Mouse (Mus musculus) megakaryocyte, adult 5-6 weeks (primary cell): ENCODE data around the gene Neurod1. TPM values are rescaled to one million over a fixed set of nuclear protein-coding genes. Genes with fewer than 3 reads are reported as not detected.

Experiments
- ATAC-seq: 2 replicates; pipeline ENCODE4 v1.8.0; 2016; ENCODE audit warnings: mild to moderate bottlenecking, inconsistent platforms; ENCODE audit not compliant: poor library complexity, severe bottlenecking
- total RNA-seq, 2 experiments: library from RNA; stranded (forward) in 1 of 2; stranded (reverse) in 1 of 2; fragments of 153-499, 151-499 nt in 1 of 2; fragments of 221-1000, 200-1000 nt in 1 of 2; gene quantifications; 2 replicates each; pipeline versions ENCODE4 v1.2.3 to v1.2.4; 2015 to 2017

The Neurod1 gene
- total RNA-seq (2015) (not detected in 2 replicates), total RNA-seq (2017) (not detected in 2 replicates)

DNA sequence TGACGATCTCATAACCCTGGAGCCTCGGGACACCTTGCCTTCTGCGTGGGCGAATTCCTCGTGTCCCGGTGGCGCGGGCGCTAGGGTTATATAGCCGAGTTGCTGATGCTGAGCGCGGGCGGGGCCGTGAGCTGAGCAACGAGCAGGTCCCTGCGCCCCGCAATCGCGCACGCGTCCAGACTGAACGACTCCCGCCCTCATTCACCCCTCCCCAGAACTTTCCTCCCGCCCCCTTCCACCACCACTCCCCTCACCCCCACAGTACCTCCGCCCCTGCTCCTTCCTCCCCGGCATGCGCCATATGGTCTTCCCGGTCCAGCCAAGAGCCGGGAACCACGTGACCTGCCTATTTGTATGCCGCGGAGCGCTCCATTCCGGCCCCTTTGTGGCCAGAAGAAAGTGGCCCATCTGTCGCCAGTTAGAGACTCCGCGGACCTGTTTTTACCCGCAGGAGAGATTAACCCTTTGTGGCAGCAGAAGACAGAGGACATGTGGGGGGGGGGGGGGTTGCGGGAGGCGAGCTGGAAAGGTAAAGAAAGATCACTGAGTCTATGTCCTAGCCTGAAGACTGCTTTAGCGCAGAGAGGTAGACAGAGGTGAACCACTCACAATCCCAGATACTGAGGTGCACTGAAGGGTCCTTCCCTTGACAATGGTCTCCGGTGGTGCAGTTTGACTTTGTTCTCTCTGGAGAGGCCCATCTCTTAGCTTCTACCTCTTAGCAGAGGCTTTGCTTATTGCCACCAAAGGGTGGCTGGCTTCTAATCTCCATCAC, at the start of gene Neurod1, which contains the start of gene Cerkl:
TSS of gene Neurod1 (minus strand) at position 177 of the 775 bp plus-strand sequence.
TSS of gene Cerkl (minus strand) at position 211 of the 775 bp plus-strand sequence.
- ATAC-seq = no peak

DNA sequence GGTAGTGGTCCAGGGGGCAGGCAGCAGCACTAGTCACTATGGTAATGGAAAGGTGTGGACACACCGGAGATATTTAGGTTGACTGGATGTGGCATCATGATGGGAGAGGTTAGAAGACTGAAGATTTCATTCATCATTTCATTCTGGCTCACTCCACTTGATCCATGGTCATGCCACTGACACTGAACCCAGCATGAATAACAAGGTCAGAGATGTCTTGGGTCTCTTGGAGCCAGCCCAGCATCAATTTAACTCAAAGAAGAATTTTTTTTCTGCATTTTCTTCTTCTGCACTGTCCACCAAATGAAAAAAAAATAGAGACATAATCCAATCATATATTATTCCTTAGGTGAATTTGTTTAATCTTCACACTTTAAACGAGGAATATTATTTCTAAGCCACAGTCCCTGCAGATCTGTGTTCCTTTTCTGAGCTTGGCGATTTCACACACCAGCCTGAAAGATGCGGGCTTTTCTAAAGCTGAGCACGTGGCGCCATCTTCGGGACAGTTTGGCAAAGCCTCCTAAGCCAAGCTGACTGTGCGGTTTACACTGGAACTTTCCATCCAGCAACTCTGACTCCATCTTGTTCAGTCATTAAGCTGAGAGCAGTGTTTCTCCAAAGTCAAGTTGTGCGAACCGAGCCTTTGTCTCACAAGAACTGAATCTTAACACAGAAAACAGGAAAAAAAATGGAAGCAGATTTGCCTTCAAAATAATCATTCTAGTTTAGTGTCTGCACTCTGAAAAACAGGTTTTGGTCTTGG, 42.6 kb upstream of the Neurod1 start:
- ATAC-seq = peak; percentile 81

DNA sequence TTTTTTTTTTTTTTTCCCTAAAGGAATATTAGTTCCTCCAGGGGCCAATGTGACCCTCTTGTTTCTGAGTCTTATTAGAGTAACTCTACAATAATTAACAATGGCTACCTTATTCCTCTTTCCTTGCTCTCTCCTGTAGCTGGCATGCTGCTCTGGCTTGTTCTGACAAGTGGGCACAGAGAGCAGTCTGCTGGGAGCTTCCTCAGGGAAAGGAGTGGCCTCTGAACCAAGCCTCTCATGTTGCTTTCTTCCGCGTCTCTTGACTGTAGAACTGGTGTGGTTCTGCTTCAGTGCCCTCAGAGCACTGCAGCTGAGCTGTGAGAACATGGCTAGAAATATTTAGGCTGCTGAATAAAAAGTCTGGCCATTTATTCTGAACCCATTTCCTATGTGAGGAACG, 28.6 kb upstream of the Neurod1 start:
- no peak for ATAC-seq

DNA sequence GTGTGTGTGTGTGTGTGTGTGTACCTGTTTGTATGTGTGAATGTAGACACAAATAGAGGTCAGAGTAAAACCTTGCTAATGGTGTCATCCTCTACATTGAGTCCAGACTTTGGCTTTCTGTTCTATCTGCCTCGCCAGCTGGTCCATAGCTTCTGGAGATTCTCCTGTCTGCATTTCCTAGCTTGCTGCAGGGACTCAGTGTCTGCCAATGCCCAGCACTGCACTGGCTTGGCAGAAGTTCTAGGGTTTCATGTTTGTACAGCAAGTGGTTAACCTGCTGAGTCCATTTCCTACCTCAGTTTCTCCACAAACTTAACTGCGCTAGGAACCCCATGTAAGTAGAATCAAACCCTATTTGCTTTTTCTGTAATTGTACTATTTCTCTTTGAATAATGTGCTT, 26.0 kb upstream of the Neurod1 start:
- ATAC-seq = no peak

DNA sequence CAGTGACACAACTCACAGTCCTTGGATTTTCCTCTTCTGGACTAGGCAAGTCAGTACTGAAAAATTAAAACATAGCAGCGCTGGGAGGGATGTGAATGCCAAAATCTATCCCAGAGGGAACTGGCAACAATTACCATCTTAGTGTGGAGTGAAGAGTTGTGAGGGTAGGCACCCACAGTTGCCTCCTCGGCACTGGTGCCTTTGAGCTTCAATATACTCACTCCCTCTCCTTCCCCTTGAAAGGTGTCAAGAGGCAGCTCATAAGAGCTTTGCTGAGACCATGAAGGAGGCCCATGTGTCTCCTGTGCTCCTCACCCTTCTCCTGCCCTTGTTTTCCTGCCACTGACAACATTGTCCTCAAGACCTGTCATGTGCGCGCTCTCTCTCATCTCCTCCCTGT, 5.9 kb upstream of the Neurod1 start:
- ATAC-seq = no peak

DNA sequence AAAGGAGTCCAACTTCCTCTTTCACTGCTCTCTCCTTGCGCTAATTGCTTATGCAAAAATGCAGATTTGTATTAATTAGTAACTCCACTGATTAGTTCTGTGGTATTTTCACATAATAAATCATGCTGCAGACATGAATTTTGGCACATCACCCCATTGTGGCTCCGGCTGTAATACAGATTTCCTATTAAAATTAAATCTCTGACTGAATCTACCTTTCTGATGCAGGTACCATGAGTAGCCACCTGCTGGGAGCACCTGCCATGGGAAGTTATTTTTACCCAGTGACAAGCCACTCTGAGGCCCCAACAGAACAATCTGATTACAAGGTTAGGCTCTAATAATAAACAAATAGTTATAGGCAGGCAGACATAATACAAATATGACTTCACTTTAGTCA, 5.3 kb upstream of the Neurod1 start:
- no peak for ATAC-seq

DNA sequence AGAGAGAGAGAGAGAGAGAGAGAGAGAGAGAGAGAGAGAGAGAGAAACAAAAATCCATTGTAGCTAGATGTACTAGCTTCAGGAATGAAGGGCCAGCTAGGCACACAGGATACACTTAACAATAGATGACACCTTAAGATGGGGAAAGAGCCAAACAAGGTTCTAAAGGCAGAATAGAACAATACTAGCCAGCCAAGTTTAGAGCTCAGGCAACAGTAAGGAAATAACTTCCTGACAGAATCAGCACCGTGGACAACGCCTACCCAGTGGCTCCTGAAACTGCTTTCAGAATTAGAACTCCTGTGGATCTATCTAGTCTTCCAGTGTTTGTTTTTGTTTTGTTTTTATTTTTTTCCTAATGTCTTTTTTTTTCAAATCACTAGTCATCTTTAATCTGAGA, 4.0 kb upstream of the Neurod1 start:
- ATAC-seq = no peak

DNA sequence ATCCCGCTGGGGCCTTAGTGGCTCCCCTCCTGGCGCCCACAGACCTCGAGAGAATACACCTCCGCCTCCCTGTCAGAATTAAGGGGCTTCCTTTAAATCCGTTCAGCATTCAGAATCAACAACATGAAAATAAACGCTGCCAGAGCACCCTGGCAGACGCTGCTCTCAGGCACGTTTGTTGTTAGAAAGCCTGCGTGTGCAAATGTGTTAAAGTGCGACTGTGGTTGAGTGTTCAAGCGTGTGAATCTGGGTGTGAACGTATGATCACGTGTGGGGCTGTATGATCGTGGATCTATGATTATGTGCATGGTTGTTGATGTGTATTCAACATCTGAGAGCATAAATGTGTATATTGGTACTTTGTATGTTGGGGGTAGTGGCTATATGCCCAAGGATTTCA, 3.6 kb upstream of the Neurod1 start:
- no peak for ATAC-seq

DNA sequence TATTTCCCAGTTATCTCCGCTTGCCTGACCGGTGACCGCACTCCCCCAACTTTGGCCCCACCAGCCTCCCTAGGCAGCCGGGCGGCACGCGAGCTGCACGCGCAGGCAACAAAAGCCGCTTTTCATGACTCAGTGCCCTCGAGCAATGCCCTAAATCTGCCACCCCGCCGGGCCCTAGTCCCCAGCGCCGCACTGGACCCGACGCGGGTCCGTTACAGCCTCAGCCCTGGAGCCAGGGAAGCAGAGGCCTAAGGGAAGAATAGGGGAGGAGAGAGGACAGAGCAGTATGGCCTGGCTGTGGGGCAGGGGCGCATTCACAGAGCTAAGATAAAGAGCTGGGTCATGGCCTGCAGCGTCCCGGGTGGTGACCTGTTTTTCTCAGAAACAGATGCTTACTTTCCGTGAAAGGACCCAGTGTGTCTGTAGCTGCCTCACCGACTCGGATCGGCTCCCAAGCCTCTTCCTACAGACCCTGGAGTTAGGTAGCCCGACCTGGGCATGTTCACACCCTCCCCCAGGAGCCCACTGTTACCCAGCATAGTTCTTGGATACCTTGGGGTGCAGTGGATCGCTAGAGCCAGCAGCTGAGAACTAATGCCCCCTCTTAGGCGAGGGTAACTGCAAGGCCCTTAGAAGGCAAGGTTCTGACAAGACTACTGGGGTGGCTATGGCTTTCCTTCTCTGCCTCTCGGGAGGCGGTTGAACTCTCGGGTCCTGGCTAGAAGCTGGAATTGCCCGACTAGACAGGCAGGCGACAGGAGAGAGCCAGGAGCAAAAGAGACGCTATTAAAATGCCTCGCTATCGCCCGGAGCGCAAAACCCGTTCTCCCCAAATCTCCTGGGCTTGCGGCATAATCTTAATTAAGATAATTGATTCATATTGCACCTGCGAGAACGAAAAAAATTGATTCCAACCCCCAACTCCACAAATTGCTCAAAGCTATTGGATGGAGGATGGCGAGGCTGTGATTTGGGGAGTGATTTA, 2.8 kb upstream of the Neurod1 start:
- no peak for ATAC-seq

DNA sequence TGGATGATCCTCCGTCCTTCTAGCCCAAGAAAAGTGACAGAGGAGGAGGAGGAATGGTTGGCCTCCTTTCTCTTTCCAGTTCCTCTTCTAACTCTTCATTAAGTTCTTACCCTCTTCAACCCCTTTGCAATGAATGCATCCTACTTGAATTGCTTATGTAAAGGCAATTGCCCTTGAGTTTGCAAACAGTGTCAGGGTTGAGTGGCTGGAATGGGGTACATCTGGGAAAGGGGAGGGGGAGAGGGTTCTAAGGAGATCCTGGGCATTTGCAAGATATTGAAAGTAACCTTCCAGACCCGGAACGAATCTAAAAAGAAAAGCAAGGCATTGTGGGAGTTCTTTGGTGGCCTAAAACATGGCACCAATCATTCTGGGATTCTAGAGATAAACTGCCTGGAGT, 1.4 kb upstream of the Neurod1 start:
- ATAC-seq = no peak

DNA sequence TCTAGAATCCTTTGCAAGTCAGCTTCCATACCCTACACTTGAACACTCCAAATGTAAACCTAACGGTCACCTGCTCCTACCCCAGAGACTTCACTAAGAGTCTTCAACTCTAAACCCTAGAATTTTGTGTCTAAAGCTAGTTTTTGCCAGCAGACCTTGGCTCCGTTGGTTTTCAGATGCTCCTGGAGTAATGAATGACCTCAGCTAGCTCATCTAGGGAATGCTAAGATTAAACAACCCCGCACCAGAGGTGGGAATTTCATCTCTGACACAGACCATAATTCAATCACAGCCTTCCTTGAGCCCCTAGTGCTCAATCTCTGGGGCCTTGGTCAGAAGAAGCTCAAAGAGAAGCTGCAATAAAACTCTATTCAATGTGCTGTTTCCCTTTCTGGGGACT, 883 bp upstream of the Neurod1 start:
- no peak for ATAC-seq

DNA sequence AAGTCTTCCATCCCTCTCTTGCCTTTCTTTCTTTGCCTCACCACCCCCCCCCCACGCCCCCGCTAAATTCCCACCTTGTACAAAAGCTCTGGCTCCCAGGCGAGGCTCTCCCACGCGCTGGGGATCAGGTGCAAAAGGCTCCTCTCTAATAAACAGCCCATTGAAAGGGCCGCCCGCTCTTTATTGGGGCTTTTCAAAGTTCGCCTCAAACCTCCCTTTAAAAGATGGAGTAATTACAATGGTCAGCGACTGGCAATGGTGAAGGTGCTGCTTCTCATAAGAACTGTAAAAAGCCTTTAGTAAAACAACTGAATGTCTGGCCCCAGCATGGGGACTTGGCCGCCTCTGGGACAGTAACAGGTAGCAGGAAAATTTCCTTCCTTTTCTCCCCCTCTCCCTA, 905 bp downstream of the Neurod1 start:
- no peak for ATAC-seq

DNA sequence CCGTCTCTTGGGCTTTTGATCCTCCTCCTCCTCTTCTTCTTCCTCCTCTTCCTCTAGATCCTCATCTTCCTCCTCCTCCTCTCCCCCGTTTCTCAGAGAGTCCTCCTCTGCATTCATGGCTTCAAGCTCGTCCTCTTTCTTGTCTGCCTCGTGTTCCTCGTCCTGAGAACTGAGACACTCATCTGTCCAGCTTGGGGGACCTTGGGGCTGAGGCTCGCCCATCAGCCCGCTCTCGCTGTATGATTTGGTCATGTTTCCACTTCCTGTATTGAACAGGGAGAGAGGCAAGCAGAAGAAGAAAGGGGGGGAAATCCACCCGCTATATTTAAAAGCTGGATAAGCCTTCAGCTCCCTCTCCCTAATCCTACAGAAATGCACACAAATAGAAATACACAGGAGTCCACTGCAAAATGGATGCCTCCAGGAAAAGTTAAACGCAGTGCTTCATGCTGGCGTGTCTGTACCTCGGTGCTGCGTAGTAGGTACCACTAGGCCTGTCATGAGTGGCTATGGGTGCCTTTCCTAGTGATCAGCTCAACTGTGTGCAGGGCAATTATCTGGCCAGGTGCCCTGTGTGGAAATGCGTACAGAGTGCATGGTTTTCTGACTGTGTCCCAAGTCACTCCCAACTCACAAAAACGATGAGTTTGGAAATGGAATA, 1.6 kb downstream of the Neurod1 start:
- no peak for ATAC-seq

DNA sequence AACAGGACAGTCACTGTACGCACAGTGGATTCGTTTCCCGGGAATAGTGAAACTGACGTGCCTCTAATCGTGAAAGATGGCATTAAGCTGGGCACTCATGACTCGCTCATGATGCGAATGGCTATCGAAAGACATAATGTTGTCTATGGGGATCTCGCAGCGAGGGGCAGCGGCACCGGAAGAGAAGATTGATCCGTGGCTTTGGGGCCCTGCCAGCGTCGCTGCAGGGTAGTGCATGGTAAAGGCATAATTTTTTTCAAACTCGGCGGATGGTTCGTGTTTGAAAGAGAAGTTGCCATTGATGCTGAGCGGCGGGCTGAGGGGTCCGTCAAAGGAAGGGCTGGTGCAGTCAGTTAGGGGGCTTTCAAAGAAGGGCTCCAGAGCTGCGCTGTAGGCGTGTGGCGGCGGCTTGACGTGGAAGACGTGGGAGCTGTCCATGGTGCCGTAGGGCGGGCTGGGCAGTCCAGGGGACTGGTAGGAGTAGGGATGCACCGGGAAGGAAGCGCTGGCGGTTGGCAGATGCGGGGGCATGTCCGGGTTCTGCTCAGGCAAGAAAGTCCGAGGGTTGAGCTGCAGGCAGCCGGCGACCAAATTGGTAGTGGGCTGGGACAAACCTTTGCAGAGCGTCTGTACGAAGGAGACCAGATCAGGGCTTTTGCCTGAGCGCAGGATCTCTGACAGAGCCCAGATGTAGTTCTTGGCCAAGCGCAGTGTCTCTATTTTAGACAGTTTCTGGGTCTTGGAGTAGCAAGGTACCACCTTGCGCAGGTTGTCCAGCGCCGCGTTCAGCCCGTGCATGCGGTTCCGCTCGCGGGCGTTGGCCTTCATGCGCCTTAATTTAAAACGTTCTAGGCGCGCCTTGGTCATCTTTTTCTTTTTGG, 2.4 kb downstream of the Neurod1 start:
- ATAC-seq = peak; percentile 68

DNA sequence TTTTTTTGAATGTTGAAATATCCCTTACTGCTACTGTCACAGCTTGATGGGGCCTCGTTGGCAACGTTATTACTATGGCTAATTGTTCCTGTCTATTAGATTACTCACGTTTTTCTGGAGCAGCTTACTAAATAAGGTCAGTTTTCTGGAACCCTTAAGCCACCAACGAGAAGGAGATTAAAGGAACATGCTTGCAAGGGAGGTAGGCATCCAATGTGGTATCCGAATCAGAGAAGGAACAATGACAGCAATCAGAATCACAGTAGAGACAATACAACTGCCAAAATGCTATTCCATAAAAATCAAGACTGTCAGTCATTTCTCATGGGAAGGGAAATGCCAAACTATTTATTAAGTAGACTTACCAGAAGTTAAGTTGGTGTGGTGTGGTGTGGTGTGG, 5.1 kb downstream of the Neurod1 start:
- no peak for ATAC-seq

DNA sequence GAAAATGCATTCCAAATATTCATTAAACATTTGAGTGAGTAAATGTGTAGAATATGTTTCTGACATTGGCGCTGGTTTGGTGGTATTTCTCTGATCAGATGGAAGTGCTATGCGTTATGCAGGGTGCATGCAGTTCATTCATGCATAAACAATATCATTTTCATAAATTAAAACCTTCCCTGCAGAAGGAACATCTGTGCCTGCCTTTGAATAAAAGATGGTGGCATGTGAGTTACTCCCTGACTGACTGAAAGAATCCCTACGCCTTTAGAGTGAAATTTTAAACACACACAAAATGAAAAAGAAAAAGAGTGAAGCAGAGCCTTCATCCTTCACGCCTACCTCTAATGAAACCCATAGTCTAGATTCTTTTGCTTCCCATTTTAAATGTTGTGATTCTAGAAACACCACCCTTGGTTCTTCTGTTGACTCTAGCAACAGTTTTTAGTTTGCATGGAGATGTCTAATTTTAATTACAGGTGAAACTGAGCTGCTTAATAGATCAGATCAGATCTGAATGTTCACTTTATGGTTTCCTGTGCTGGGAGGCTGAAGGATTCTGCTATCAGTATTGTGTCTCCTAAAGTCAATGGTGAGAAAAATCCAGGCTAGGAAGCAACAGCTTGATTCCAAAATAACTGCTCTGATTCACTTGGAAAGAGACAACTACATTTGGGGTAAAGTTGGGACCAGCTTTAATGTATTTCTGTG, 5.7 kb downstream of the Neurod1 start:
- ATAC-seq = no peak

DNA sequence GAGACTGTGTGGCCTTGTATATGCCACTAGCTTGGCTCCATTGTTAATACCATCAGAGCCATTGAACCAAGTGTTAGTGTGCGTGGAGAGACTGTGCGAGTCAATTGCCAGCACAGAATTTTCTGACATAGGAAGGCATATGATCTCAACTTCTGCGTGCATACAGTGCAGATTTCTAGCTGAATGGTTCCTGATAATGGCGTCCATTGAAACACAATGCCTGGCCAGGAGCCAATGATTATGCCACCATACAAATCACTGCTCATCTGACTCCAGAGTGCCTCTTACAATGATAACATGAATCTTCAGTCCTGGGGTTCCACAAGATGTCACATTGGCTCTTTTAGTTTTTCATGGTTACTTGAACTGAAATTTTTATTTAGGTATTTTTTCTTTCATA, 7.2 kb downstream of the Neurod1 start:
- no peak for ATAC-seq

DNA sequence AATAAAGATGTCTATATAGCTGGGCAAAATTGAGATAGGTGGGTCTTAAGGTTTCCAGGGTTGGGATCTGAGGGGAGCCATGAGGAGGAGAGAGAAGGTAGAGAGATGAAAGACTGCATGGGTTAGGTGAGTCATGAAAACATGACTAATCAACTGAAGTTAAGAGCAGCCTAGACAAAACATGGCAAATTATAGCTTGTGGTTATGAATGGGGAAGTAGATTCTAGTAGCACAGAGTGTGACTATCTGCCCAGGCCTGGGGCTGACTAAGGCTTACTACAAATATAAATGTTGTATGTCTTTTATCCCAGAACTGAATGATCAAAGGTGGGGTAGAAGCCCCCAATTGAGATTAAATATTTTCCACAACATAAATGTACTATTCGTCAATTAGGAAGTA, 9.4 kb downstream of the Neurod1 start:
- peak; percentile 68 for ATAC-seq
